Mouse (Mus musculus) left cerebral cortex, postnatal 4 days (tissue): Measurements from ENCODE around the gene Taar2. TPM values are rescaled to one million over a fixed set of nuclear protein-coding genes. Genes with fewer than 3 reads are reported as not detected.

Experiments
- DNase-seq: peaks from one replicate; pipeline ENCODE4 v3.0.0-alpha.2; 2022
- intact Hi-C: fragments of 180-260 bp; cut with DNase I; formaldehyde crosslinking; loops from one replicate; pipeline ENCODE4 v1.15.1; 2025
- total RNA-seq, 2 experiments: library from RNA; stranded (reverse); gene quantifications; 2 replicates each; pipeline ENCODE4 v1.2.3; 2021

The Taar2 gene
- total RNA-seq, result not detected

DNA sequence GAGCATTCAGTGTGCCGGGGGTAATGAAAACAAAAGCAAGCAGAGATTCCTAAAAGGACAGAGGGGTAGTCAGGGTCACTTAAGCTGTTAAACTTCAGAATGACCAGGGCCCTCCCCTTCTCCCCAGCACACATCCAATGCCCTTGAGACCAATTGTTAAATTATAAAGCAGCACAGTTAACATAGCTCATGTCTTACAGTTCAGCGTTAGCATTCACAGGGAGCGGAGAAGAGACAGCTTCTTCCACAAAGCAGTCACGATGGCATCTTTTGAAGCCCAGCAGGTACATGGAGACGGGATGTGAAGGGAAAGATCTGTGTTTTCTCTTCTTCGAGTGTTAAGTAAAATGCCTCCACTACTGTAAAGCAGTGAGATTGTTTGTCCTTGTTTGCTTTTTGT is at the start of gene Taar2:
Gene Taar2 (plus strand): TSS at position 261 of the 400 bp plus-strand sequence.
- DNase-seq, result no peak
- intact Hi-C loops, result no loop called here

DNA sequence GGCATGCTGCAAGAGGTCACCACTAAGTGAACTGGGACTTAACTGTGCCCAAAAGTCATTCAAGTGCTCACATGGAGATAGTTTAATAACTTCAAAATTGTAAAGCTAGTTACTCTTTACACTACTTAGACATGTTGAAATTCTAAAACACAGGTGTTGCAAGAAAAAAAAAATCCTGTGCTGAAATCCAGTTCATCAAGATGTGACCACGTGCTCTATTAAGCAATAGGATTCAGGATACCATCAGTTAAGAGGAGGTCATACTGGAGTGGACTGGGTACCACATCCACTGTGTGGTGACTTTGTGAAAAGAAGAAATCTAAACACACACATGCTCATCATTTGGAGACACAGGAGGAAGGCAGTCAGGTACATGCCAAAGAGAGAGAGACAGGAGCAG is 45.4 kb upstream of the Taar2 start:
- intact Hi-C loops, result no loop called here
- DNase-seq, result no peak

DNA sequence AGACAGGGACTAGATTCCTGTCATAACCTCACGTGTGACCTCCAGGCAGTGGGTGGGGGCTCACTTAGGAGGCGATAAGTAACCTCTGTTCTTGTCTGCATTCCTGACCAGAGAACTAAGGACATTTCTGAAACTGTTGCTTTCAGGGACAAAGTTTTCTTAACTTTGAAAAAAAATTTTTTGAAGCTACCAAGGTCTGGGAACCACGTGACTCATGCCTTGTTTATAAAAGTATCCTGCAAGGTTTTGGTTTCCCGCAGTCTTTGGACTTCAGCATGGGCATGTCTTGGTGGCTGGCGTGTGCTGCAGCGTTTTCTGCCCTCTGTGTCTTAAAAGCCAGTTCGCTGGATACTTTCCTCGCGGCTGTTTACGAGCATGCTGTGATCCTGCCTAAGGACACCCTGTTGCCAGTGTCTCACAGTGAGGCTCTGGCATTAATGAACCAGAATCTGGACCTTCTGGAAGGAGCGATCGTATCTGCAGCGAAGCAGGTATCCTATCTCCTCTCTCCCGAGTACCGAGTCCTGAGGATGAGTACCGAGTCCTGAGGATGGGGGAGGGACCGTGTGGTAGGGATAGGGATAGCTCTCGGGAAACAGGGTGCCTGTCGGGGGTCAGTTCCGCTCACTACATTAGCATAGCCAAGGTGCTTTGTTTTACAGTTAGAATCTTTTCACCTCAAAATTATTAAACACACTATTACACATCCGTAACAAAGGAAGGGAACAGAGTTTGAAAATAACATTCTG is 43.6 kb upstream of the Taar2 start, which contains the start of gene Vnn1:
Gene Vnn1 (plus strand): TSS at position 88 of the 749 bp plus-strand sequence.
- DNase-seq, result no peak

DNA sequence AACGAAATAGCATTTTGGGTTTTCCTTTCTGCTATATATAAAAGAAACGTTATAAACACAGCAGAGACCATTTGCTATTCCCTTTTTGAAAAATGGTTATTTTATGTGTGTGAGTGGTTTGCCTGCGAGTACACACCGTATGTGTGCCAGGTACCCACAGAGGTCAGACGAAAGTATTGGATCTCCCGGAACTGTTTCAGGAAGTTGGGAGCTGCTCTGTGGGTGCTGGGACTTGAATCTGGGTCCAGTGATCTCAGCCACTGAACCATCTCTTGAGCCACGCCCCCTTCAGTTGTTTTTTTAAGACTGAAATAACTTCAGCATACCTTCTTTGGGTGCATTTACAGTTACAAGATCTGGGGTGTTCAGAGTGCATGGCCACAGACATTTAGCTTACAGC is 43.0 kb upstream of the Taar2 start:
- no peak for DNase-seq
- intact Hi-C loops, result no loop called here

More for the DNA sequence above, 43.6 kb upstream of the Taar2 start, which contains the start of gene Vnn1:
- intact Hi-C loops, result no loop called here

DNA sequence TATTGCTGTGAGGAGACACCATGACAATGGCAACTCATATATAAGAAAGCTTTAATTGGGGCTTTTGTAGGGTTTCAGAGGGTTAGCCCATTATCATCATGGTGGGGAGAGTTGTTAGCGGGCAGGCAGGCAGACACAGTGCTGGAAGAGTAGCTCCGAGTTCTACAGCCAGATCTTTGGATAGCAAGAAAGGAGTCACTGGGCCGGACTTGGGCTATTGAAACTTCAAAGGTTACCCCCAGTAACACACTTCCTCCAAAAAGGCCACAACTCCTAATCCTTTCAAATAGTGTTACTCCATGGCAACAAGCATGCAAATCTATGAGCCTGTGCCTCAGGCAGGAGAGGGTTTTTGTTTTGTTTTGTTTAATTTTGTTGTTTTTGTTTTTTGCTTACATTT is 37.3 kb upstream of the Taar2 start:
- no peak for DNase-seq
- intact Hi-C loops, result no loop called here

DNA sequence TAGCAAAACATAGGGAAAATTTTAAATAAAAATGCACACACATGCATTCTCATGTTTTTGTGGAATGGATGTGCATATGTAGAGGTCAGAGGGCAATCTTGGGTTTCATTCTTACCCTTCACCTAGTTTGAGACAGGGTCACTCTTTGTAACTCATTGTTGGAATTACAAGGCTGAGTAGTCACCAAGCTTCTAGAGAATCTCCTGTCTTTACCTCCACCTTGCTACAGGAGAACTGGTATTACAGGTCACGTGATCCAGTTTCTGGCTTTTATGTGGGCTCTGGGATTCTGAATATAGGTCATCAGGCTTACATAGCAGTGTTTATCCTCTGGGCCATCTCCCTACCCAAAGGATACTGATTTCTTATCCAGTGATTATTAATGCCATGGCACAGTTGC is 32.7 kb upstream of the Taar2 start:
- DNase-seq, result no peak
- intact Hi-C loops, result no loop called here

DNA sequence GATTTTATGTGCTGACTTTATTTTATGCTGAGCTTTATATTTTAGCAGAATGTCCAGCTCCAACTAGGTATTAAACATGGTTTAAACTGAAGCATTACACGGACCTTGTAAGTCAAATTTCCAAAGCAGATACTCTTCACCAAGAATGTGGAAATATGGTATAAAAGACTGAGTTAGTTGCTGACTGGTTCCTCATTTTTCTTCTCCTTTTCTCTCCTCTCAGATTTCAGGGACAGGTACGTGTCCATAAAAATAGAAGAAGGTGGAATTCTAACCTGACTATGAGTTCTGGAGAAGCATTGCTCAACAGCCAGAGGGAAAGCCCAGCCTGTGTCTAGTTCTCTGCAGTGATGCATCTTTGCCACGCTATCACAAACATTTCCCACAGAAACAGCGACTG is 18.3 kb upstream of the Taar2 start, which contains the start of gene Taar1:
Gene Taar1 (plus strand): TSS at position 301 of the 400 bp plus-strand sequence.
- intact Hi-C loops, result no loop called here

DNA sequence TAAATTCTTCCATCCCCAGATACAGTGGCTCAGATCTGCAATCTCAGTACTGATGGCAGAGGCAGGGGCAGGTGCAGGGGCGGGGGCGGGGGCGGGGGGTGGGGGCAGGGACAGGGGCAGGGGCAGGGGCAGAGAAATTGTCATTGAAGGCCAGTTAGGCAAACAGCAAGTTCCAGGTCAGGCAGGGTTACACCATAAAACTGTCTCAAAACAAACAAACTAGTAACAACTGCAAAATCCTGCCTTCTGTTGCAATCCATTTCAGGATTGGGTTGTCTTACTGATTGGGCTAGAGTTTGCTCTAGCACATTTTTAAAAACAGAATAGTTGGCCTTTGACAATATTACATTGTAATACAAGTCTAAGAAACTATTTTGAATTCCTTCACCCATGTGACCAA is 15.9 kb upstream of the Taar2 start:
- DNase-seq, result no peak
- intact Hi-C loops, result no loop called here

More for the DNA sequence above, 18.3 kb upstream of the Taar2 start, which contains the start of gene Taar1:
- no peak for DNase-seq

DNA sequence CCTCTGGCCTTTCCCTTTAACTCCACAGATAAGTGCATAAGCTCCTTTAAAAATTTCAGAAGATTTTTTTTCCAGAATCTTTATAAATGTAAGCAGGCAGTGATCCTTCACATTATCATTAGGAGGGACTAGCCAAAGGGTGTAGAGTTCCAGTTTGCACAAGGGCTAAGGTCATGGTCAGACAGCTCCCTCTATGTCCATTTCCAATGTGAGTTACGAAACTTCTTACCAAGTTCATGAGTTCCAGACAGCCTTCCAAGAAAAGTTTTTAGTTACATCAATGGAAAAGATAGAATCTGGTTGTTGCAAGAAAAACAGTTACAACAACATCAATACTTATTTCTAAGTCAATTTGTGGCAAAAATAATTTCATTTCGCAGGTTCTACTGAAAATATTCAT is 14.4 kb upstream of the Taar2 start:
- intact Hi-C loops, result no loop called here
- no peak for DNase-seq

DNA sequence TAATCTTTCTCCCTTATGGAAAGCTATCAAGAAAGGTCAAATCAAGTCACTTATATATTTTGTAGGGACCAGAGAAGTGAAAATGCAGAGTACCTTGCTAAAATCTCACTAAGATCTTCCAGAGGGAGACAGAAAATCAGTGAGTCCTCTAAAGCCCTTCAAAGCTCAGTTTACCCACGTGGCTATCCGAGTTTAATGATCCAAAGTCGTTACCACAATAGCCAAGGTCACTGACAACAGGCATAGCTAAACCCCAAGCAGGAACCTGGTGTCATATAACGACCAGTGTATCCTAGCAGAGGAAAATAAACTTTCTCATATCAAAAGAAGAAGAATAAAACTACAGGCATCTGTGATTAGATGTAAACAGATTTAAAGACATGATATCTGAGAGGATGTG is 759 bp upstream of the Taar2 start:
- intact Hi-C loops, result no loop called here
- no peak for DNase-seq

DNA sequence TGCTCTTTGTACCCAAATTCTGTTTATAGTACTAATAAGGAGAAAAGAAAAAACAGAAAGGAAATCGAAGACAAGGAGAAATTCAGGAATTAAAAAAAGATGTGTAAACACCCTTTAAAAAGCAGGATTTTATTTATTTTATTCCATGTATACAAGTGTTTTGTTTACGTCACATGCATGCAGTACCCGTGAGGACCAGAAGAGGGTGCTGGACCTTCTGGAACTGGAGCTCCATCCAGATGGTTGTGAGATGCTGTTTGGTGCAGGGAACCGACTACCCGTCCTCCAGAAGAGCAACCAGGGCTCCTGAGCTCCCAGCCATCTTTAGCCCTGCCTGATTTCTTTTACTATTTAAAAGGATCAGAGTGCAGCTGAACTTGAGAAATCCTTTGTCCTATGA is 4.1 kb downstream of the Taar2 start:
- no peak for DNase-seq
- intact Hi-C loops, result no loop called here

DNA sequence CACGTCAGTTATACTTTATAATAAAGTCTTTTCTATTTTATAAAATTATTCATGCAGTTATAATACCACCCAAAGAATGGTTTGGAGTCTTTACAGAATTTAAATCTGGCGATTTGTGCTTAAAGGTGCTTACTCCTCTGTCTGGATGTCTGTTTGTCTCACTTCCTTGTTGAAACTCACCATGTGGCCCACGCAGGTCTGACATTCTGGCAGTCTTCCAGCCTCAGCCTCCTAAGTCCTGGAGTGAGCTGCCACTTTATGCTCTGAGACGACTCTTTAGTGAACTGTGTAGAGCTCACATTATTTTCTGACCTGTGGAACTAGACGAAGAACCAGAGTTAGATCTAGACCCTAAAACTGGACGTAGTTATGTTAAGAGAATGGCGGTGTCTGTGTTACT is 9.7 kb downstream of the Taar2 start:
- peak; percentile 28 for DNase-seq
- intact Hi-C loops, result no loop called here

DNA sequence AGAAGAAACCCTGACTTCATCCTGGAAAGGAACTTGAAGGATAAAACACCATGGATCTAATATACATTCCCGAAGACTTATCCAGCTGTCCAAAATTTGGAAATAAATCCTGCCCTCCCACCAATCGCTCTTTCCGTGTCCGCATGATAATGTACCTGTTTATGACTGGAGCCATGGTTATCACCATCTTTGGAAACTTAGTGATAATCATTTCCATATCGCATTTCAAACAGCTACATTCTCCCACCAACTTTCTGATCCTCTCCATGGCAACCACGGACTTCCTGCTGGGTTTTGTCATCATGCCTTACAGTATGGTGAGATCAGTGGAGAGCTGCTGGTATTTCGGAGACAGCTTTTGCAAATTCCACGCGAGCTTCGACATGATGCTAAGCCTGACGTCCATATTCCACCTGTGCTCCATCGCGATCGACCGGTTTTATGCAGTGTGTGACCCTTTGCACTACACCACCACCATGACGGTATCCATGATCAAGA is 11.2 kb downstream of the Taar2 start, which contains the start of gene Taar3:
Gene Taar3 (plus strand): TSS at position 51 of the 498 bp plus-strand sequence.
- DNase-seq, result peak; percentile 8
- intact Hi-C loops, result no loop called here

DNA sequence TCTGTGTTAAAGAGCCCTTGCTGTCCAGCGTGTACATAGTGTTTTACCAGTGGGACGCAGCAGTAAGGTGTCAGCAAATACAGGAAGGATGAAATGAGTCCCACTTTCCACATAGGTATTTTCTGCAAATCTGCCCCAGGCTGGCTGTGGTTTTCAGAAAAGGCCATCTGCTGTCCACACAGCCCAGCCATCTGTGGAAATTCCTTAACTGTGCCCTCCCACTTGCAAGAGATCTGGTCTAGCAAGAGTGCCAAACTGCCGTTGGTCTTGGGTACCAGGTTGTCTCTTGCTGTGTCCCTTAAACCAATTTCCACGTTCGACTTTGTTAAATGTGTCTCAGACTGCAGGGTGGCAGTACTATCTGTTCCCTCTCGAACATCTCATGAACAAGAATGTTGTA is 13.3 kb downstream of the Taar2 start:
- intact Hi-C loops, result no loop called here
- peak; percentile 20 for DNase-seq

DNA sequence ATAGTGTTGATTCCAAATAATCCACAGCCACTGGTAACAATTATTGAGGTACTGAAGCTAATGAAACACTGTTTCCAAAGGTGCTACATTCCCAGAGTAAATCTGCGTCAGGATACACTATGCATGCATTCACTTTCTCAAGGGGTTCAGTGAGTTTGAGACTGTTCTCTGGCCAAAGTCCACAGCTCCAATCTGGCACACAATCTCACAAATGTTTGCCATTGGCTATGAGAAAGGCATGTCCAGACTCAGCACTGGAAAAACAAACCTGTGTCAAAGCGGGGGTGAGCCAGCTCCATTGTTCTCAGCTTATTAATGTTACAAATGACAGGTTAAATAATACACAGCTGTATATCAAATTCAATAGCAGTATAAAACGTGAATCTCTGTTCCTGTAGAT is 20.7 kb downstream of the Taar2 start:
- DNase-seq, result peak; percentile 24
- intact Hi-C loops, result no loop called here

DNA sequence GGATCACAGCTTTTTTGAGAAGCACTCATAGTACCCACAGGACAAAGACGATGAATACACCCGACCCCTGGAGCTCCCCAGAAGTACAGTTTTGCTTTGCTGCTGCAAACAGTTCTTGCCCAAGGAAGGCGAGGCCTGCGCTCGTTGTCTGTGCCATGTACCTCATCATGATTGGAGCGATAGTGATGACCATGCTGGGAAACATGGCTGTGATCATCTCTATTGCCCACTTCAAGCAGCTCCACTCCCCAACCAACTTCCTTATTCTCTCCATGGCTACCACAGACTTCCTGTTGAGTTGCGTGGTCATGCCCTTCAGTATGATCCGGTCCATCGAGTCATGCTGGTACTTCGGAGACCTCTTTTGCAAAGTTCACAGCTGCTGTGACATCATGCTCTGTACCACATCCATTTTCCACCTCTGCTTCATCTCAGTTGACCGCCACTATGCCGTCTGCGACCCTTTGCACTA is 22.1 kb downstream of the Taar2 start, which contains the start of gene Taar4:
Gene Taar4 (plus strand): TSS at position 51 of the 472 bp plus-strand sequence.
- intact Hi-C loops, result no loop called here
- DNase-seq, result no peak

DNA sequence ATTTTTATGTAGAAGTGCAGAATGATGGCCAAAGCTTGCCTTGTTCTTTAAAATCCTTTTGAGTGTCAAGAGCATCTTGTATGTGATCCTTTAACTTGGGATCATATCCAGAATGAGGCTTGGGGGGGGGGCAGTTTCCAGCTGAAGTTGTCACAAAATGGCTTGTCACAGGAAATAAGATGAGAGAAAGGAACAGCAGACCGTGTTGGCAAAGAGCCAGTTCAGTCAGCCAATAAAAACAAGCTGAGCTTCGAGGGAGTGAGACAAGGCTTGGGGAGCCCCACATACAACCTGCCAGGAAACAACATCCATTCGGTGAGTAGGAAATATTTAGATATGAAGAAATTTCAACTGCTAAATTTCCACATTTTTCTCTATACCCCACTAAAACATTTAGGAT is 25.1 kb downstream of the Taar2 start:
- intact Hi-C loops, result no loop called here
- DNase-seq, result peak; percentile 78

DNA sequence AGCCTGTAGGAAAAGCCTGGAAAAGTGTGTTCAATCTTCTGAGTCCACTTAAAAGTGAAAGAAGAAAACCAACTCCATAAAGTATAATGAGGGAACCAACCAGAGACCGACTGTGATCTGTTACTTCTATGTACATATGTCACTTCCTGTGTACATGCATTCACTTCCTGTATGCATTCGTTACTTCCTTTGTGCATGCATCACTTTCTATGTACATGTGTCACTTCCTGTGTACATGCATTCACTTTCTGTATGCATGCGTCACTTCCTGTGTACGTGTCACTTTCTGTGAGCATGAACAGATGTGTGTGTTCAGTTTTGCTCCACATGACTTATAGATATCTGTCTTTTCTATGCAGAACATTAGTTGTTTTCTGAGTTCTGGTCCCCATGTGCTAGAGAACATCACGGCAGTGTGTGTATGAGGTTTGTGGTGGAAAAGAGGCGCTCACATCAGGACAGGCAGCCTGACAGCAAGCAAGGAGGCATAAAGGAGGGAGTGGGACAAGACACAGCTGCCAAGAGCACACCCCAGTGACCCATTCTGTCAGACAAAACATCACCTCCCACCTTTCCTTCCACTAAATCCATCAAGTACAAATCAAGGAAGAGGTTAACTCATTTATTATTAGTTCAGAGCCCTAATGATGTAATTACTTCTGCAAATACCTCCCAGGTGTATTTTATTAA is 26.7 kb downstream of the Taar2 start:
- intact Hi-C loops, result no loop called here

DNA sequence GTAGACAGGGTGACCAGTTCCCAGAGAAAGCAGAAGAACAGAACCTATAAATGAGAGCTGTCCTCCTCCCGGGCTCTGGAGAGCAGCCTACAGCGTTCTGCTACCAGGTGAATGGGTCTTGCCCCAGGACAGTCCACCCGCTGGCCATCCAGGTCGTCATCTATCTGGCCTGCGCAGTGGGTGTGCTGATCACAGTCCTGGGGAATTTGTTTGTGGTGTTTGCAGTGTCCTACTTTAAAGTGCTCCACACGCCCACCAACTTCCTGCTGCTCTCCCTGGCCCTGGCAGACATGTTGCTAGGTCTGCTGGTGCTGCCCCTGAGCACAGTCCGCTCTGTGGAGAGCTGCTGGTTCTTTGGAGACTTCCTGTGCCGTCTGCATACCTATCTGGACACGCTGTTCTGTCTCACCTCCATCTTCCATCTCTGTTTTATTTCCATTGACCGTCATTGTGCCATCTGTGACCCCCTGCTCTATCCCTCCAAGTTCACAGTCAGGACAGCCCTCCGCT is 32.3 kb downstream of the Taar2 start, which contains the start of gene Taar5:
Gene Taar5 (plus strand): TSS at position 51 of the 510 bp plus-strand sequence.
- DNase-seq, result no peak
- intact Hi-C loops, result loop anchor here (10.0 kb wide), 1 partner anchor 144 kb away; no protein-coding TSS in a partner anchor

More for the DNA sequence above, 26.7 kb downstream of the Taar2 start:
- no peak for DNase-seq

DNA sequence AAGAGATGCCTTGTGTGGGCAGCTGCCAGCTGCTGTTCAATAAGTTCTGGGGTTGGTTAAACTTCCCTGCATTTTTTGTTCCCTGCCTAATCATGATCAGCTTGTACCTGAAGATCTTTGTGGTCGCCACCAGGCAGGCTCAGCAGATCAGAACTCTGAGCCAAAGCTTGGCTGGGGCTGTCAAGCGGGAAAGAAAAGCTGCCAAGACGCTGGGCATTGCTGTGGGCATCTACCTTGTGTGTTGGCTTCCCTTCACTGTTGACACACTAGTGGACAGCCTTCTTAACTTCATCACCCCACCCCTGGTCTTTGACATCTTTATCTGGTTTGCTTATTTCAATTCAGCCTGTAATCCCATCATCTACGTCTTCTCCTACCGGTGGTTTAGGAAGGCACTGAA is 32.9 kb downstream of the Taar2 start:
- intact Hi-C loops, result loop anchor here (10.0 kb wide), 1 partner anchor 144 kb away; no protein-coding TSS in a partner anchor
- DNase-seq, result no peak

DNA sequence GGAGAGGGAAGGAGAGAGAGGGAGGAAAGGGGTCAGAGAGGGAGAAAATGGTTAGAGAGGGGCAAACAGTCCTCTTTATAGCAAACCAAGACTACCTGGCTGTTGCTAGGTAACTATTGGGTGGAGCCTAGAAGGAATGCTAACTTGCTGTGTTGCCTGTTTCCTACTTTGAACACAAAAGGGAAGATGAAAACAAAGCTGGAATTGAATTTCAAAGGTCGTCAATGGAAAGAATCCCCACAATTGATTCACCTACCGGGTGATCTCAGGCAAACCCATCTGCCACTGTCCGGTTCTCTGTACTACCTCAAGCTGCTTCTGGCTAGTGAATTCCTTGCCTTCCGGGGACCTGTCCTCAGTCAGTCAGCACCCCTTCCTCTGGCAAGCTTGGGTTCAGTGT is 39.6 kb downstream of the Taar2 start:
- no peak for DNase-seq
- intact Hi-C loops, result loop anchor here (10.0 kb wide), 1 partner anchor 137 kb away; no protein-coding TSS in a partner anchor
